Comparison of ENCODE assay signal across 22 mouse cellular contexts in genomic region chr13:99777736-99778135, GRCm38 (mm10).
"Had no signal": no experiment of that assay in that cellular context is flagged by ENCODE, and none has a peak within 500 bp of the region (broad histone marks: within the 10 kb centered on the region; RNA-seq: fewer than 3 reads in every experiment).

No protein-coding gene starts in this region.

- H3K9me3 ChIP-seq: limb, embryonic 10.5 days; limb, embryonic 13.5 days; liver, embryonic 12.5 days; liver, embryonic 15.5 days; lung, embryonic 15.5 days; midbrain, embryonic 13.5 days; neural tube, embryonic 13.5 days; stomach, embryonic 15.5 days had no signal

- H3K27ac ChIP-seq: kidney, postnatal 0 days; layer of hippocampus, adult 2 months; limb, embryonic 10.5 days; limb, embryonic 13.5 days; liver, embryonic 12.5 days; liver, embryonic 15.5 days; lung, embryonic 15.5 days; midbrain, embryonic 13.5 days; neural tube, embryonic 13.5 days; stomach, embryonic 15.5 days had no signal

- DNase-seq: kidney, postnatal 25 days; layer of hippocampus, adult 9-11 months; liver; lung, adult 18-20 months; lung, postnatal 10 days; lung, postnatal 36 days; retina, postnatal 1 day; right cerebral cortex, postnatal 25 days; spleen, adult 18-20 months; thymus, postnatal 25 days had no signal

- H3K4me1 ChIP-seq: liver, embryonic 15.5 days; lung, embryonic 15.5 days; stomach, embryonic 15.5 days had no signal

- H3K4me2 ChIP-seq: limb, embryonic 13.5 days; liver, embryonic 12.5 days; liver, embryonic 15.5 days; lung, embryonic 15.5 days; midbrain, embryonic 13.5 days; neural tube, embryonic 13.5 days; stomach, embryonic 15.5 days had no signal

- H3K27me3 ChIP-seq: limb, embryonic 13.5 days; lung, embryonic 15.5 days; midbrain, embryonic 13.5 days; neural tube, embryonic 13.5 days; stomach, embryonic 15.5 days had no signal

- H3K9ac ChIP-seq: limb, embryonic 13.5 days; liver, embryonic 12.5 days; liver, embryonic 15.5 days; lung, embryonic 15.5 days; midbrain, embryonic 13.5 days; neural tube, embryonic 13.5 days; stomach, embryonic 15.5 days had no signal

- H3K36me3 ChIP-seq: limb, embryonic 10.5 days; limb, embryonic 13.5 days; liver, embryonic 12.5 days; liver, embryonic 15.5 days; lung, embryonic 15.5 days; midbrain, embryonic 13.5 days; neural tube, embryonic 13.5 days; stomach, embryonic 15.5 days had no signal

- ATAC-seq: liver, embryonic 12.5 days; midbrain, embryonic 13.5 days; midbrain, embryonic 16.5 days had no signal

- H3K4me3 ChIP-seq: layer of hippocampus, adult 2 months; limb, embryonic 10.5 days; limb, embryonic 13.5 days; liver, embryonic 12.5 days; liver, embryonic 15.5 days; lung, embryonic 15.5 days; midbrain, embryonic 13.5 days; myocyte; neural tube, embryonic 13.5 days; stomach, embryonic 15.5 days had no signal
